Mouse (Mus musculus) bone marrow, adult 2 months (tissue): Measurements from ENCODE around the gene Sept7. TPM values are rescaled to one million over a fixed set of nuclear protein-coding genes. Genes with fewer than 3 reads are reported as not detected.

Experiments used
- H3K27ac ChIP-seq: fragments of 200-500 bp; 2 replicates; pipeline ENCODE4 v1.5.1; 2012; ENCODE audit warnings: low read depth, mild to moderate bottlenecking, control low read depth, inconsistent platforms, low read length; ENCODE audit not compliant: control insufficient read depth, poor library complexity, insufficient read depth
- H3K4me1 ChIP-seq: fragments of 200-500 bp; 2 replicates; pipeline ENCODE4 v1.6.1; 2011; ENCODE audit warnings: low read length; ENCODE audit not compliant: control insufficient read depth, insufficient read depth
- H3K4me3 ChIP-seq: fragments of 200-500 bp; replicated peaks from 2 replicates; pipeline ENCODE3; 2011; ENCODE audit warnings: mild to moderate bottlenecking, low read depth, low read length, control low read depth; ENCODE audit not compliant: control insufficient read depth
- CTCF ChIP-seq: fragments of 200-500 bp; IDR thresholded peaks from 2 replicates; pipeline ENCODE4 v1.5.1; 2011; ENCODE audit warnings: low read length, control low read depth; ENCODE audit not compliant: control insufficient read depth, insufficient read depth
- POLR2A ChIP-seq: fragments of 200-500 bp; IDR thresholded peaks from 2 replicates; pipeline ENCODE4 v1.6.1; 2011; ENCODE audit warnings: low read depth, mild to moderate bottlenecking, control low read depth, low read length, borderline replicate concordance; ENCODE audit not compliant: control insufficient read depth
- WGBS: fragments of 180-500 bp; shearing (Covaris S2); methylation state at CpG from one replicate; pipeline ENCODE4 v1.1.7; 2018; 5-methylcytosine and 5-hydroxymethylcytosine counted together
- polyA plus RNA-seq: library from polyadenylated mRNA; stranded (reverse); fragments of >200 nt; gene quantifications from 2 replicates; pipeline ENCODE4 v1.2.4, GENCODE M21; 2011; ENCODE audit warnings: low replicate concordance; ENCODE audit not compliant: missing spikeins, insufficient read depth, insufficient read length

Sept7 gene
- polyA plus RNA-seq, 1 experiment = 75.9 TPM

DNA sequence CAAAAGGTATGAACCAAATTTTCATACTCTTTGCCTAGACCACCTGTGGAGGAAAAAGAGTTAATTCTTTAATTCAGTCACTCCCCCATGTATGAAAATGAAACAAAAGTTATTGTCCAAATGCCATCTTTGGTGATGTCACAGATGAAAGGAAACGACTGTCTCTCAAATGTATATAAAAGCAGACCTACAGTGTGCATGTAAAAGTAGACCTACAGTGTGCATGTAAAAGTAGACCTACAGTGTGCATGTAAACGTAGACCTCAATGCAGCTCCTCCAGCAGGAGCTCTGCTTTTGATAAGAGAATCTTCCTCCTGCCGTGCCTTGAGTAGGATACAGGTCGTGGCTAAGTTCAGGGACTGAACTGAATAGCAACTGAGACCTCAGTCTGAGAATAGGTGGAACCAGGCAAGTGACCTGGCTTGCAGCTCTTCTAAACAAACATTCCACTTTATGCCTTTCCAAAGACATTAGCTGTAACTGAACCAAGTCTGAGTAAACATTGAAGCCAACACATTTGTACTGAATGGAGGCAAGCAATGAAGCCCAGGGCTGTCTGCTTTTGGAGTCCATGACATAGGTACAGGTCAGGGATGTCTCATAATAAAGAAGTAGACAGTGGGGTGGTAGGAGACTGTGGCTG is 75.6 kb downstream of the Sept7 start:
- no peak overlapping the region for H3K4me3 ChIP-seq
- TF ChIP-seq POLR2A = no peak
- no peak for TF ChIP-seq CTCF
- H3K4me1 ChIP-seq = no peaks in the 10 kb centered on the region
- WGBS = 77% methylated on average over 4 of the region's 4 CpGs
- no peak overlapping the region for H3K27ac ChIP-seq

GRCm38 (mm10) chr9:25328946-25329723 is 76.9 kb downstream of the Sept7 start:
- Histone ChIP-seq H3K4me1 (no peaks in the 10 kb centered on the region), H3K4me3 (no peak overlapping the region), H3K27ac (no peak overlapping the region)
- whole genome bisulfite sequencing = 82% methylated on average over 11 of the region's 11 CpGs
- no peak for TF ChIP-seq POLR2A
- no peak for TF ChIP-seq CTCF

- no peaks in the 10 kb centered on the region for H3K4me1 ChIP-seq
- 63% methylated on average over 2 of the region's 2 CpGs for WGBS
- no peak overlapping the region for H3K27ac ChIP-seq
- no peak for TF ChIP-seq CTCF
- TF ChIP-seq POLR2A = no peak
- no peak overlapping the region for H3K4me3 ChIP-seq
Observed at GRCm38 (mm10) chr9:25337436-25338198, 85.4 kb downstream of the Sept7 start.

- TF ChIP-seq CTCF (no peak), POLR2A (no peak)
- WGBS = 85% methylated on average over 1 of the region's 1 CpGs
- H3K4me3 ChIP-seq = no peak overlapping the region
- no peaks in the 10 kb centered on the region for H3K4me1 ChIP-seq
- H3K27ac ChIP-seq = no peak overlapping the region
Observed at GRCm38 (mm10) chr9:25340412-25340811, 88.2 kb downstream of the Sept7 start.

- no peaks in the 10 kb centered on the region for H3K4me1 ChIP-seq
- WGBS = 70% methylated on average over 1 of the region's 1 CpGs
- no peak overlapping the region for H3K4me3 ChIP-seq
- no peak overlapping the region for H3K27ac ChIP-seq
- no peak for TF ChIP-seq CTCF
- TF ChIP-seq POLR2A = no peak
Observed at GRCm38 (mm10) chr9:25353775-25354174, 101.5 kb downstream of the Sept7 start.

DNA sequence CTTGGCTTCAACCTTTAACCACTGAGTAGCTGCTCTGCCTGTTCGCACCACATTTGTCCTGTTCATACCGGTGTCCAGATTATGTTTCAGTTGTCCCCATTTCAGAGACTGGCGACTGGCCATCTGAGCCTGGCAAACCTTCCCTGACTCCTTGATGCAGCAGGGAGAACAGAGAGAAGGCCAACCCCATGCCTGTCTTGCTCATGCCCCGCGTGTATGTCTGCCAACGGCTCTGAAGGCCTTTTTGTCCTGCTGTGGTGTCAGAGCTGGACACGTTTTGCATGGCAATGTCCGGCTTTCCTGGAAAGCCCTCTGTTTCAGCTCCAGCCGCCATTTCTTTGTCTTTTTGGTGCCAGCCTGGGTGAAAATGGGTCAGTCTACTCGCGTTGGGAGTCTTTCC is 103.6 kb downstream of the Sept7 start:
- H3K27ac ChIP-seq = no peak overlapping the region
- TF ChIP-seq CTCF (no peak), POLR2A (no peak)
- WGBS = 87% methylated on average over 11 of the region's 11 CpGs
- no peaks in the 10 kb centered on the region for H3K4me1 ChIP-seq
- no peak overlapping the region for H3K4me3 ChIP-seq

DNA sequence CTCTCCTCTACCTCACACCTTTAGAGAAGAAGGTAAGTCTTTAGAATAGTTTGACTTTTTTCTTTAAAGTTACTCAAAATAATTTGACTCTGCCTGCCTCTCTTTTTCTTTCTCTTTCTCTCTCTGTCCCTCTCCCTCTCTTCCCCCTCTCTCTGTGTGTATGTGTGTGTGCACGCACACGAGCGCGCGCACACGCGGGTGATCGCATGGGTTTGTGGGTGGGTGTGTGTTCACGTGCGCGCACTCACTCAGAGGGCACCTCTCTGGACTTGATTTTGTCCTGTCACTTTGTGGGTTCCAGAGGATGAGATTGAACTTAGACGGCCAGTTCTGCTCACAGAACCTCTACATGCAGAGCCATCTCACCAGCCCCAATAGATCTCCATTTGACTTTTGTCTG is 105.3 kb downstream of the Sept7 start:
- WGBS = 95% methylated on average over 12 of the region's 12 CpGs
- no peak overlapping the region for H3K27ac ChIP-seq
- H3K4me1 ChIP-seq = no peaks in the 10 kb centered on the region
- TF ChIP-seq CTCF (no peak), POLR2A (no peak)
- no peak overlapping the region for H3K4me3 ChIP-seq

DNA sequence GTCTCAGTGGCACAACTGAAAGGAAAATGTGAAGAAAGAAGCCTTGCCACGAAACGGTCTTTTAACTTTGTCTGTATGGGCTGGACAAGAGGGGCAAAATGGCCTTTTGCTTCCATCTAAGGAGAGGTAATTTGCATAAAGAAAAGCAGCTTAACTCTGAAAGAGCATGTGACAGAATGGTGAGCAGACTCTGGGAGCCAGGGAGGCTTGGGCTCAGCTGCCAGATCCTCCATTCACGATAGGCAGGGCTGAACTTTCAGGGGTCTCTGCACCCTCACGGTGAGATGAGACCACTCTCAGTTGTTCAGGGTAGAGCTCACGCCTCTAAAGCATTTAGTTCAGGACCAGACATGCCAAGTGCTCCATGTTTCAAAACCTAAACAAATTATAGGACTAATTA is 105.8 kb downstream of the Sept7 start:
- Histone ChIP-seq H3K27ac (no peak overlapping the region), H3K4me1 (no peaks in the 10 kb centered on the region), H3K4me3 (no peak overlapping the region)
- WGBS = 77% methylated on average over 5 of the region's 5 CpGs
- TF ChIP-seq CTCF (no peak), POLR2A (no peak)

Other genes starting within 250 kb of the Sept7 start
- not detected in 2 replicates for gene Gm10181, start 163.0 kb upstream of the Sept7 start, polyA plus RNA-seq
- gene Herpud2, start 100.6 kb upstream of the Sept7 start, polyA plus RNA-seq = 10.7 and 15.6 TPM in 2 replicates
- gene Eepd1, start 229.1 kb downstream of the Sept7 start, polyA plus RNA-seq = 2.1 and 9.0 TPM in 2 replicates